Mouse (Mus musculus): Measurements from ENCODE around the gene Gpr180. TPM values are rescaled to one million over a fixed set of nuclear protein-coding genes. Genes with fewer than 3 reads are reported as not detected.
A peak's percentile ranks its signal among the peaks of the same experiment; 100 is the strongest.

Gene Gpr180
- polyA plus RNA-seq, 1 experiment from 2014 or later, result 13.4 TPM

- Histone ChIP-seq H3K9me3 (ENCODE audit: low read length) (no peaks in the 10 kb centered on the region), H3K9ac (replicated peaks) (peak overlapping the region; percentile 77), H3K36me3 (replicated peaks; ENCODE audit: insufficient read depth, low read length) (peaks cover 12% of the 10 kb centered on the region), H3K27ac (ENCODE audit: low read depth) (no peak overlapping the region), H3K4me3 (ENCODE audit: low read depth, low read length) (peak overlapping the region; percentile 74), H3K4me1 (ENCODE audit: insufficient read depth) (peaks cover 19% of the 10 kb centered on the region), H3K4me2 (ENCODE audit: low read depth, low read length) (peak overlapping the region; percentile 98), H3K27me3 (ENCODE audit: insufficient read depth, low read length) (no peaks in the 10 kb centered on the region)
- ATAC-seq, result no peak
- 72% methylated on average over 7 of the region's 7 CpGs for WGBS (ENCODE audit: insufficient replicate concordance)
- DNase-seq, result no peak
- TF ChIP-seq EP300 (IDR thresholded peaks at IDR 0.05; ENCODE audit: low read depth) (no peak), CTCF (IDR thresholded peaks at IDR 0.05; ENCODE audit: low read depth) (no peak)
Measured at GRCm38 (mm10) chr14:118131472-118131871, 5.5 kb upstream of the Gpr180 start.

GRCm38 (mm10) chr14:118131931-118132641, 4.9 kb upstream of the Gpr180 start:
- no peak for DNase-seq
- H3K4me3 ChIP-seq (ENCODE audit: low read depth, low read length), result peak overlapping the region; percentile 74
- no peaks in the 10 kb centered on the region for H3K27me3 ChIP-seq (ENCODE audit: insufficient read depth, low read length)
- H3K4me1 ChIP-seq (ENCODE audit: insufficient read depth), result peaks cover 22% of the 10 kb centered on the region
- TF ChIP-seq CTCF (IDR thresholded peaks at IDR 0.05; ENCODE audit: low read depth), result no peak
- no peak for TF ChIP-seq EP300 (IDR thresholded peaks at IDR 0.05; ENCODE audit: low read depth)
- peak overlapping the region; percentile 77 for H3K9ac ChIP-seq (replicated peaks)
- WGBS (ENCODE audit: insufficient replicate concordance), result 10% methylated on average over 21 of the region's 21 CpGs
- ATAC-seq, result 0 out of 2 replicates have a peak, but pooled peaks have one; percentile 2
- H3K36me3 ChIP-seq (replicated peaks; ENCODE audit: insufficient read depth, low read length), result peaks cover 6% of the 10 kb centered on the region
- peak overlapping the region; percentile 52 for H3K27ac ChIP-seq (ENCODE audit: low read depth)
- no peaks in the 10 kb centered on the region for H3K9me3 ChIP-seq (ENCODE audit: low read length)
- peak overlapping the region; percentile 98 for H3K4me2 ChIP-seq (ENCODE audit: low read depth, low read length)

GRCm38 (mm10) chr14:118132642-118132977, 4.3 kb upstream of the Gpr180 start, which contains the start of gene Tgds:
Gene Tgds (minus strand): TSS chr14:118132755.
- H3K27me3 ChIP-seq (ENCODE audit: insufficient read depth, low read length), result no peaks in the 10 kb centered on the region

GRCm38 (mm10) chr14:118137487-118137886, 529 bp downstream of the Gpr180 start:
- under 1% methylated on average over 13 of the region's 13 CpGs for WGBS (ENCODE audit: insufficient replicate concordance)
- Histone ChIP-seq H3K4me1 (ENCODE audit: insufficient read depth) (peaks cover 14% of the 10 kb centered on the region), H3K4me2 (ENCODE audit: low read depth, low read length) (peak overlapping the region; percentile 93), H3K9ac (replicated peaks) (peak overlapping the region; percentile 82), H3K9me3 (ENCODE audit: low read length) (no peaks in the 10 kb centered on the region), H3K4me3 (ENCODE audit: low read depth, low read length) (peak overlapping the region; percentile 81), H3K27me3 (ENCODE audit: insufficient read depth, low read length) (no peaks in the 10 kb centered on the region), H3K27ac (ENCODE audit: low read depth) (peak overlapping the region; percentile 56; the same call in 1 of the 2 replicates), H3K36me3 (replicated peaks; ENCODE audit: insufficient read depth, low read length) (peaks cover 3% of the 10 kb centered on the region; the same call in 1 of the 2 replicates)
- DNase-seq (no peak), ATAC-seq (peak; percentile 22)
- TF ChIP-seq EP300 (IDR thresholded peaks at IDR 0.05; ENCODE audit: low read depth) (no peak), CTCF (IDR thresholded peaks at IDR 0.05; ENCODE audit: low read depth) (no peak)

More at GRCm38 (mm10) chr14:118132642-118132977, 4.3 kb upstream of the Gpr180 start, which contains the start of gene Tgds:
- whole genome bisulfite sequencing (ENCODE audit: insufficient replicate concordance), result 1% methylated on average over 24 of the region's 28 CpGs
- peak within 1 kb of the TSS; percentile 74 for H3K4me3 ChIP-seq (ENCODE audit: low read depth, low read length)
- TF ChIP-seq EP300 (IDR thresholded peaks at IDR 0.05; ENCODE audit: low read depth) (no peak), CTCF (IDR thresholded peaks at IDR 0.05; ENCODE audit: low read depth) (no peak)
- 0 out of 2 replicates have a peak, but pooled peaks cover under 1% of the 10 kb centered on the region for H3K36me3 ChIP-seq (replicated peaks; ENCODE audit: insufficient read depth, low read length)
- ATAC-seq, result peak; percentile 72
- peak; percentile 98 for DNase-seq
- peak within 1 kb of the TSS; percentile 52 for H3K27ac ChIP-seq (ENCODE audit: low read depth)
- peak within 1 kb of the TSS; percentile 98 for H3K4me2 ChIP-seq (ENCODE audit: low read depth, low read length)
- H3K4me1 ChIP-seq (ENCODE audit: insufficient read depth), result peaks cover 22% of the 10 kb centered on the region
- H3K9ac ChIP-seq (replicated peaks), result peak within 1 kb of the TSS; percentile 77
- no peaks in the 10 kb centered on the region for H3K9me3 ChIP-seq (ENCODE audit: low read length)

- H3K9ac ChIP-seq (replicated peaks), result no peak overlapping the region
- H3K4me1 ChIP-seq (ENCODE audit: insufficient read depth), result 0 out of 2 replicates have a peak, but pooled peaks cover 4% of the 10 kb centered on the region
- 83% methylated on average over 5 of the region's 5 CpGs for WGBS (ENCODE audit: insufficient replicate concordance)
- H3K27ac ChIP-seq (ENCODE audit: low read depth), result no peak overlapping the region
- TF ChIP-seq CTCF (IDR thresholded peaks at IDR 0.05; ENCODE audit: low read depth), result no peak
- no peak for TF ChIP-seq EP300 (IDR thresholded peaks at IDR 0.05; ENCODE audit: low read depth)
- peaks cover 3% of the 10 kb centered on the region; the same call in 1 of the 2 replicates for H3K36me3 ChIP-seq (replicated peaks; ENCODE audit: insufficient read depth, low read length)
- ATAC-seq (no peak), DNase-seq (no peak)
- H3K4me3 ChIP-seq (ENCODE audit: low read depth, low read length), result no peak overlapping the region
- no peaks in the 10 kb centered on the region for H3K27me3 ChIP-seq (ENCODE audit: insufficient read depth, low read length)
- no peaks in the 10 kb centered on the region for H3K9me3 ChIP-seq (ENCODE audit: low read length)
- H3K4me2 ChIP-seq (ENCODE audit: low read depth, low read length), result no peak overlapping the region
Measured at GRCm38 (mm10) chr14:118142283-118142682, 5.3 kb downstream of the Gpr180 start.

- ATAC-seq (no peak), DNase-seq (no peak)
- no peak overlapping the region for H3K4me3 ChIP-seq (ENCODE audit: low read depth, low read length)
- no peak overlapping the region for H3K9ac ChIP-seq (replicated peaks)
- no peak overlapping the region for H3K4me2 ChIP-seq (ENCODE audit: low read depth, low read length)
- no peaks in the 10 kb centered on the region for H3K36me3 ChIP-seq (replicated peaks; ENCODE audit: insufficient read depth, low read length)
- no peaks in the 10 kb centered on the region for H3K9me3 ChIP-seq (ENCODE audit: low read length)
- no peaks in the 10 kb centered on the region for H3K27me3 ChIP-seq (ENCODE audit: insufficient read depth, low read length)
- WGBS (ENCODE audit: insufficient replicate concordance), result 91% methylated on average over 13 of the region's 13 CpGs
- TF ChIP-seq EP300 (IDR thresholded peaks at IDR 0.05; ENCODE audit: low read depth) (no peak), CTCF (IDR thresholded peaks at IDR 0.05; ENCODE audit: low read depth) (no peak)
- H3K4me1 ChIP-seq (ENCODE audit: insufficient read depth), result 0 out of 2 replicates have a peak, but pooled peaks cover 3% of the 10 kb centered on the region
- H3K27ac ChIP-seq (ENCODE audit: low read depth), result no peak overlapping the region
Measured at GRCm38 (mm10) chr14:118148046-118148445, 11.1 kb downstream of the Gpr180 start.

Data from liver, postnatal 0 days (tissue).